Mouse (Mus musculus) fat pad, adult 2 months (tissue): ENCODE results near the gene Nme9.

ENCODE experiments used
- DNase-seq: peaks from one replicate; pipeline ENCODE4 v3.0.0-alpha.2; 2011; ENCODE audit warnings: low read depth, low spot score; ENCODE audit errors: extremely low read depth

Nme9 gene

DNA sequence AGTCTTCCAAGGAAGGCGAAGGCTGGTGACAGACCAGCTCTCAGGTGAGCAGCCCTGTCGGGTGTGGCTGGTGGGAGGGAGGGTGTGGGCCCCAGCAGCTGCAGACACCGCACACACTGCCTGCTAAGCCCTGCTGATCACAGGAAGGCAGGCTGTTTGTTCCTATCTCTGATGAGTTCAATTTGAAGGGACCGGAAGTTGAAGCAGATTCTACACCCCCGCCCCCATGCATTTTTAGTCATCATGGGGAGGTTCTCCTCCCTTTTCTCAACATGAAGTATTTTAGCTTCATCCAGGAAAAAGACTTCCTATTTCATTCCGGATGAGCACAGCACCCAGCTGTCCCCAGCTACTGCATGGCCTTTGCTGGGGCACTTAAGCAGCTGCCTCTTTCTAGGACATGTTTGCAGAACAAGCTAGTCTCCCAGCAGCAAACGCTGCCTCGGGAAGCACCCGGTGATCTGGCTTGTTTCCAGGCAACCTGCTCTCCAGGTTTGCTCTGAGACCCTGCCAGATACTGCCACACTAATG lies 28.0 kb downstream of the Nme9 start:
- DNase-seq, result no peak

DNA sequence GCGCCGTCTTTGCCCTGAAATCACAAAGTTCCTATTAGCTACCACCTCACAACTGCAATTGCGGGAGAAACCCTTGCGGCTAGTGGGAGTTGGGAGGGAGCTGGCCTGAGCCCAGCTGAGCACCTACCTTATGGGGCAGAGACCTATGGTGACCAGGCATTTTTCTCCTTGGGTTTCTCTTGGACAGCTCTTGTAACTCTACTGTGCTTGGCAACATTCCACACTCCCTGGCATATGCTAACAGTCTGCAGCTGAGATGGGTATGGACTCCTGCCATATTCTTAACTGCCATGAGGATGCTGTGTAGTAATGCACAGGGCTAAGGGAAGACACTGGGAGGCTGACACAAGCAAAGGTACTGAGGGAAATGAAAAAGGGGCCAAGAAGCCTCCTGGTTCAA lies 29.5 kb downstream of the Nme9 start:
- DNase-seq, result peak; percentile 31

DNA sequence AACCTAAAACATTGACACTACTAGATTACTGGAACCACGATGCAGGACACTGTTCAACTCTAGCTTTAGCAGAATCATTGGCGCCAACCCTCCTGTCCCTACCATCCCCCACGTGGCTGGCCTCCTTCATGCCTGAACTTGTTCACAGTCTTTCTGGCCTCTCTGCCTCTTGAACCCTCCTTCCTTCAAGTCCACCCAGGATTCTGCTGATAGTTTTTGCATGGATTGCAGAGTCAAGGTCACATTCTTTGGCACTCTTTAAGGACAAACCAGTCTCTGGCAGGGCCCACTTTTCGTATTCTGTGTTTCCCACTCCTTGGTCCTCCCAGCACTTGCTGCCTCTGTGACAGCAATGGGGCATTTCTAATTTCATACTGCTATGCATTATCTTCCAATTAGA lies 31.9 kb downstream of the Nme9 start:
- no peak for DNase-seq

DNA sequence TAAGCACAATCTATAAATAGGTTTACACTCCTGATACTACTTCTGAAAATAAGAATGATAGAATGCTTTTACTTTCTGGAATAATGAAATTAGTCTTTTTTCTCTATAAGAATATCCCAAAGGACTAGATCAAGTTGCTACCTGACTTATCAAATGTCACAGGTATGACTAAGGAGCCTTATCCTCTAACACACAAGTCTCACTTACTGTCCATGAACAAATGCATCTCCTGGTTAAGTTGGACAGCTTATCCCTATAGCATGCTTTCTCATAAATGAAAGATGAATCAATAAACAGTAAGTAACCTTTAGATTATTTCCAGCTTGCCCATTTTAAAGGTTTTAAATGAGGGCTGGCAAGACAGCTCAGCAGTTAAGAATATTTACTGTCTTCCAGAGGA lies 33.4 kb downstream of the Nme9 start:
- DNase-seq, result no peak

DNA sequence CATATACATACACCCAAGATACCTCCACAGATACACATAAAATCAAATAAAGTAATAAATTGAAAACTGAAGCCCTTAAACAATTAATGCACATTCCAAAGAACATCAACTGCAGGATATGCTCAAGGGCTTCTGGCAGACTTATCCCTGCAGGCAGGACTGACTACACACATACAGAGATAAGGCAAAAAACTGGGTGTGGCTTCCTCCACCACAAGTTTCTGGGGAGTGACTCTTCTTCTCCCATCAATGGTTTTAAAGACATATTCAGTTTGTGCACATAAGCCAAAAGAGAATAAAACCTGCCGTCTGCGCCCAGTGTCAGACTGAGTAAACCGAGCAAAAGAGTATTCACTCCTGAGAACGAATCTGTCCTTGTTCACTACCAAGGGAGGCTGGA lies 33.9 kb downstream of the Nme9 start:
- DNase-seq, result no peak

DNA sequence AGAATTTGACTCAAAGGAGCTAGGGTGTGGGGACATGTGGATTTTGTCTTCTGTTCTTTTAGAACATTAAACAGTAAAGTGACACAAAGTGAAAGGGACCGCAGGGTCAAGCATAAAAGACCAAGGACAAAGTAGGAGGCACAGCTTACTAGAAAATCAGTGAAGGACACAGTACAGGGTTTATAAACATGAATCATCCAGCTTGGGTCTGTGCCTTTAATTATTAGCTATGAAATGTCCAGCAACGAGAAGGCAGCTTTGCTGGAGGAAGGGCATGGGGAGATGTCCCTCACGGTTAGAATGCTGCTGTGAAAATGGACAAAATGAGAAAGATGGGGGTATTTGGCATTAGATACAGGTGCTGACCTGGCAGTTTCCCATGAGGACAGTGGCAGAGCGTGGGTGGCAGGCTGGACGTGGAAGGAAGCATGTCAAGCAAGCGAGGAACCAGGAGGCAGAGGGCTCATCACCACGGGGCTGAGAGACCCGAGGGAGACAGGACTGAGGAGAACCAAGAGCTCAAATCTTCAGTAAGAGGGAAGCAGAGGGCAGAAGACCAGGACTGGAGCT lies 35.9 kb downstream of the Nme9 start:
- no peak for DNase-seq

DNA sequence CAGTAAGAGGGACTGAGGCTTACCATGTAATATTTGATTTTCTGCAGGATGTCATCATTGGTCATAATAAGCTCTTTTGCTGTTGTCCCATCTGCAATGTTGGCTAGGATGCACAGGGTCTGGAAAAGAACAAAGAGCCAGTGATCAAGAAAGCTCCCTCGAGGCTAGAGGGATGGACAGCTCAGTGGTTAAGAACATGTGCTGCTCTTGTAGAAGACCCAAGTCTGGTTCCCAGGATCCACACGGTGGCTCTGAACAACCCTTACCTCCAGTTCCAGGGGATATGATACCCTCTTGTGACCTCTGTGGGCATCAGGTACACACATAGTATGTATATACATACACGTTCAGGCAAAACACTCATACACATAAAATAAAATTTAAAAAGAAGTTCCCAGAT lies 36.6 kb downstream of the Nme9 start:
- DNase-seq, result no peak

DNA sequence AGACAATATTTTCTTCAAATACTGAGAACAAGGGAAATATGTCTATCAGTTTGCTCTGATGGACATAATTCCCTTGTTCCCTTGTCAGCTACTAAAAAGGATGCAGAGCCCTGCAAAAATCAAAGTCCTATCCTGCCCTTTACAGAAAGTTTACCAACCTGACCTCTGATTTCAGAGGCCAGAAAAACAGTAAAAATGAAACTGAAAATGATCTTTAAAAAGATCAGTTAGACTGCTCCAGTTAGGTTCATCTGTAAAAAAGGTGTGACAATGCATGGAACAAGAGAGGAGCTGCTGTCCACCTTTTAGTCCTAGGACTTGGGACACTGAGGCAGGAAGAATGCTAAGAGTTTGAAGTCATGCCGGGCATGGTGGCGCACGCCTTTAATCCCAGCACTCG lies 39.8 kb downstream of the Nme9 start:
- no peak for DNase-seq

DNA sequence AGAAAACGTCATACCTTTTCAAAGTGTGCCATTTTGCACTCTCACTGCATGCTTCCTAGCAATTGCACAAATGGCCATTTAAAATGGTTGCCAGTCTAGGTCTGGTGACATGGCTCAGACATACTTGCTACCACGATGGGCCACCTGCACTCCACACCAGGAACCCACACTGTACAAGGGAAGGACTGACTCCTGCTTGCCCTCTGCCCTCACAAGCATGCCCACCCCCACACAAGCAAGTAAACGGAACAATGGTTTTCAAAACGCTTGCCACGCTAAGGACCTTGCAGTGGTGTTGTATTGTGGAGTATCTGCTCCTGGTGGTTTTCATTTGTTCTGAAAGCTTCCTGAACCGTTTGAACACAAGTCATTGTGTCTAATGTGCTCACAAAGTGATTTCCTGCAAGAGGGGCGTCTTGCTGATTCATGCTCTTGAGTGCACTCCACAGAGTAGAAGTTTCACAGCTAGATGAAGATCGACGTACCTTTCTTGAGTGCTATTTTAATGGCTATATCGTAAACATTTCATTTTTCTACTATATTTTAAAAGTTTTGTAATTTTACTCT lies 41.4 kb downstream of the Nme9 start:
- no peak for DNase-seq

DNA sequence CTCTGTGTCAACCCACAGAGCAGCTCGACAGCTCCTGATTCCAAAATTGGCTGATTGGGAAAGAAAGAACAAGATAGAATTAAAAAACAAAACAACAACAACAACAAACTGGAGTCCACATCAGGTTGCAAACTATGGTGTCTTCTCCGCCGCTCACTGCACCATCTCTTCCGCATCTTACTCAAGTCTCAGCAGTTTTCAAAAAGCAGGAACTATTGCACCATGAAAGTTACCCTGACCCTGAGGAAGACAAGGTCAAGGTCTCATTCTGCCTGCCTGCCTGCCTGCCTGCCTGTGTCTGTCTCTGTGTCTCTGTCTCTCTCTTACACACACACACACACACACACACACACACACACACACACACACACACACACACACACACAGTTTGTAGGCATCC lies 48.1 kb downstream of the Nme9 start:
- DNase-seq, result no peak

DNA sequence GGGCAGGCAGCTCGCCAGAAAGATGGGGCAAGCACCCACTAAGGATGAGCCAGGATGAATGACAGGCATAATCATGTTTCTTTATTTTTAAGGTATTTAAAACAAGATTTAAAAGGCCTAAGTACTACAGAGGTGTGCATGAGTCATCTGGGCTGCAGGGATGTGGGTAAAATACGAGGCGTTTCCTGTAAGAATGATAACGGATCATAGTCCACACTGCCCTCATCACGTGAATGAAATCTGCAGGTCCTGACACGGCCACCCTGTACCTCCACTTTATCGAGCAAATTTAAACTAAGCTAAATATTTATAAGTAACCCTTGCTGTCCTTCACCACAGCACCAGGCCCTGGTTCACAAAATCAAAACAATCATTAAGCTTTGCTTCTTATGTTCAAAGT lies 54.6 kb downstream of the Nme9 start:
- no peak for DNase-seq
